Mouse (Mus musculus) thymus, adult 2 months (tissue): ENCODE data around the gene Slx1b.

ENCODE experiments used
- CTCF ChIP-seq: fragments of 200-500 bp; IDR thresholded peaks from 2 replicates; pipeline ENCODE4 v1.5.1; 2012; ENCODE audit warnings: mild to moderate bottlenecking, control low read depth, low read length, moderate library complexity, borderline replicate concordance; ENCODE audit not compliant: control insufficient read depth, poor library complexity, insufficient read depth; ENCODE audit errors: extremely low read depth
- POLR2A ChIP-seq: fragments of 200-500 bp; IDR thresholded peaks from 2 replicates; pipeline ENCODE4 v1.6.1; 2012; ENCODE audit warnings: mild to moderate bottlenecking, low read length, control low read depth, moderate library complexity; ENCODE audit not compliant: control insufficient read depth, poor library complexity, insufficient read depth; ENCODE audit errors: extremely low read depth

DNA sequence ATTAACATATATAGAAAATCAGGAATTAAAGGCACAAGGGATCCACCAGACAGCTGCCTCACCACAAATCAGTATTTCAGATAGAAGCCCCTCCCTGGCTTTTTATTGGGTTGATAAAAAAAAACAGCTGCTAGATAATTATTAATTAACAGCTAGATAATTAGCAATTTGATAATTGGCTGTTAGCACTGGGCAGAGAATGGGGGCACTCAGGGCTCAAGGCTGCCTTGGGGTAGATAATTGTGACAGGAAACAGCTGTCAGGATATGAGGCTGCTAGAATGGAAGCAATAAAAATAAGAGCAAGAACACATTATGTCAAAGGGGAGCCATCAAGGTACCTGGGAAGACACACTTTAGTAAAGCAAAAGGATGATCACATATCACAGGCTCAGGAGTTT lies 50.7 kb downstream of the Slx1b start:
- TF ChIP-seq CTCF (no peak), POLR2A (no peak)
